Mouse (Mus musculus) mesoderm, embryonic 11.5 days (tissue): Measurements from ENCODE around the gene Tex50.
"Not testable (repeated sequence)": the region's sequence is repeated elsewhere in the genome, so short reads cannot be mapped to it uniquely, and the experiment has no call there.

Experiments used
- DNase-seq: peaks from one replicate; pipeline ENCODE4 v3.0.0-alpha.2; 2012; ENCODE audit warnings: low read depth, low spot score

Tex50 gene

DNA sequence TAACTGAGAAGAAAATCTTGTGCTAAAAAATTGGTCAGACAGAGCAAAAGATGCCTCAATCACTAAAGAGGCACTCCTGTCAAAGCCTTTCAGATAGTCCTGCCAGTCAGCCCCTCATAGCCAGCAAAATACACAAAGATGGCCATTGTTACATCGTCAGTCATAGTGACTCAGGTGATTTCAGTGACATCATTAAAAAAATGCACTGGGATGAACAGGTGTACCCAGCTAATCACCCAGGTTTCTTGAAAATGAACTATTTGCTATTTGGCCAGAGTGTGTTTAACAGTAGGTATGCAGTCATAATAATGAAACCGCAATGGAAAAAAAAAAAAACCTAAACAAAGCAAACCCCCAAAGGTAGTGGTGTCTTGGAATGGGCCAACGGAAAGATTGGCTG is at the start of gene Tex50:
Tex50 (minus strand) TSS at position 101 of the 400 bp plus-strand sequence.
- no peak for DNase-seq

DNA sequence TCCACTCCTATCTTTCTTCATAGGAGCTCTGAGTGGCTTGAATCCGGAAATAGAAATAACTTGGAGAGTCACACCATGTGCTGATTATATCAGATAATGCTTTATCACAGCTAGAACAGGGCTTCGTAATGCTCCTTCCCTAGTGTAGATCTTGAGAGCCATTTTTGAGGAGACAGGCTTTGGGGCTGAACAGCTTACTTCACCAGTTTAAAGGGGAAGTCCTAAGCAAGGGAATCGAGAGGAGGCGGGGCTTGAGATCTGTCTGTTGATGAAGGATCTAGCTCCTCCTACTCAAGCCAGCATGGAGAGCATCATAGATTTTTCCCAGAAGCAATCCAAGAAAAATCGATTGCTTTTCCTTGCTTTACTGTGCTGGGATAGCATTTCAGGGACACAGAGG is 40.7 kb upstream of the Tex50 start:
- DNase-seq = no peak

- not testable (repeated sequence) for DNase-seq
Observed at GRCm38 (mm10) chr1:161196364-161196763, 37.2 kb upstream of the Tex50 start.

GRCm38 (mm10) chr1:161195541-161196351 is 36.6 kb upstream of the Tex50 start:
- DNase-seq = peak; percentile 86

DNA sequence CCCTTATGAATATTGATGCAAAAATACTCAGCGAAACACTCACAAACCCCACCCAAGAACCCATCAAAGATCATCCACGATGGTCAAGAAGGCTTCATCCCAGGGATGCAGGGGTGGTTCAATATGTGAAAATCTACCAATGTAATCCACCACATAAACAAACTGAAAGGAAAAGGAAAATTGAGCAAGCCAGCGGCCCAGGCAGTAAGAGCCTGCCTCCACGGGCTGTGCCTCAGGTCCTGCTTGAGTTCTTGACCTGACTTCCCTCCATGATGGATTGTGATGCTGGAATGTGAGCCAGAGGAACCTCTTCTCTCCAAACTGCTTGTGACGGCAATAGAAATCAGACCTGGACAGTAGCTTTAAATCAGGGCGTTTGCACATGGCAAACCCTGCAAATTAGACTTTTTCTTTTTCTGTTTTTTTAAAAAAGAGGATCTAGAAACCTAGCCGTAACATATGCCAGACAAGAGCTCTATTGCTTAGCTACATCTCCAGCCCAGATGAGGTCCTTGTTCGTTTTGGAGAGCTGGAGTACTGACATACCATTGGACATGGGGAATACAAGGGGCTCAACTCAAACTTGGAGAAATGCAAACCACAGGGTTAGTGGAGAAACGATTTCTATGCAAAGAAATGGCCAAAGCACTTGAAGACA is 31.3 kb upstream of the Tex50 start:
- DNase-seq = no peak

- no peak for DNase-seq
Observed at GRCm38 (mm10) chr1:161185431-161185830, 26.3 kb upstream of the Tex50 start.

- DNase-seq = no peak
Observed at GRCm38 (mm10) chr1:161183677-161184076, 24.6 kb upstream of the Tex50 start.

- DNase-seq = no peak
Observed at GRCm38 (mm10) chr1:161182386-161182785, 23.3 kb upstream of the Tex50 start.

DNA sequence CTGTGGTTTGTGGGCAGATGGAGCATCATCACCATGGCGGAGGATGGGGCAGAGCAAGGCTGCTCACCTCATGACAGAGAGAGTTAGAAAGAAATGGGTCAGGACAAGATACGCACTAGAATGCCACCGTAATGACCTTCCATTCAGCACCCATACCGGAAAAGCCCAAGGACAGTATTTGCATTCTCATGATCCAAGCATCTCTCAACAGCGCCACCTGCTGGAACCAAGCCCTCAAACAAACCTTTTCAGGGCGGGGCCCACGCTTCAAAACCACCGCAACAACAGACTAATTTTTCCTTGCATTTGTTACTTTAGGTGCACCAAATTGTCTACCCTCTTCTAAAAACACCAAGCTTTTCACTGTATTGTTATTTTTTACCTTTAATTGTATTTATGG is 21.6 kb upstream of the Tex50 start:
- DNase-seq = peak; percentile 61

DNA sequence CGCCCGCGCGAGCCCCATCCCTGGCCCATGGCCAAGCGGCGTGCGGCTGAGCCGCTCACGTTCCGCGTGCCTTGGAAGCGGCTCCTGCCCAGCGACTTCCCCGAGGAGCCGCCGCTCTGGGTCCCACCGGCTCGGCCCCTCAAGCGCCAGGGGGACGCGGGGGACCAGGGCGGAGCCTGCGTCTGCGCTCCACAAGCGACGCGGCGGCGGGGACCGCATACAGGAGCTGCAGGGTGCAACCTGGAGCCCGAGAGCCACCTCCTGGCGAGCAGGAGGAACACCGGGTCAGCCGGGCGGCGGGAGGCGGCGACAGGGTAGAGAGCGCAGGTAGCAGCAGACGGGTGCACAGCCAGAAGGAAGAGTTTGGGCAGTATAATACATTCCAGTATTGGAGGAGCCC is 11.5 kb upstream of the Tex50 start:
- DNase-seq = peak; percentile 80

- no peak for DNase-seq
Observed at GRCm38 (mm10) chr1:161160266-161160665, 1.2 kb upstream of the Tex50 start.

GRCm38 (mm10) chr1:161156546-161156945 is 2.6 kb downstream of the Tex50 start:
- DNase-seq = no peak

DNA sequence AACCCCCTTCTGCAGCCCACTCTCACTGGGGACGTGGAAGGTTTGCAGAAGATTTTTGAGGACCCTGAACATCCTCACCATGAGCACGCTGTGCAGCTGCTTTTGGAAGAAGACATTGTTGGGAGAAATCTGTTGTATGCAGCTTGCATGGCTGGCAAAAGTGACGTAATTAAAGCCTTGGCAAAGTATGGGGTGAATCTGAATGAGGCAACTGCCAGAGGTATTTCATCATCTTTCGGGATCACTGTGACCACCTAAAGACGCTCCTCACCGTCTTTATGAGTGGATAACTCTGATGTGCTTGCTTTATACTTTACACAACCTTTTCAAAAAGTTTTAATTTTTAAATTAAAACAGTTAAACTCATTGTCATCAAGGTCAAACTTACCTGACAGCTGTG is 8.0 kb downstream of the Tex50 start:
- no peak for DNase-seq

DNA sequence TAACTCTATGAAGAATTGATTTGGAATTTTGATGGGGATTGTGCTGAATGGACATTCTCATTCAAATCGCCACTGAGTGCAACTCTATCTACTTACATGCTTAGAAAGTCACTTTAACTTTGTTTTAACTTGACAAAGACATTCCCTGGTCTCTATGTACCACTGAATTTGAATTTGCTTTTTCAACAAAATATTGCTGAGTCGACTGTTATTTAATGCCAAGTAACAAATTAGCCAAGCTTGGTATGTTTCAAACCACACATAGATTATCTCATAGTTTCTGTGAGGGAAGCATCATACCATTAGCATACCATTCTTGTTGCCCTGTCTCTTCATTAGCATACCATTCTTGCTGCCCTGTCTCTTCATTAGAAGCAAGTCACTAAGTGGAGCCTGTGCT is 11.2 kb downstream of the Tex50 start:
- no peak for DNase-seq

- not testable (repeated sequence) for DNase-seq
Observed at GRCm38 (mm10) chr1:161145611-161146010, 13.5 kb downstream of the Tex50 start.

GRCm38 (mm10) chr1:161143216-161143615 is 15.9 kb downstream of the Tex50 start:
- DNase-seq = no peak

- peak; percentile 84 for DNase-seq
Observed at GRCm38 (mm10) chr1:161142531-161143159, 16.5 kb downstream of the Tex50 start, which contains the start of gene Ankrd45. TSS of gene Ankrd45 (plus strand) at chr1:161142691.

DNA sequence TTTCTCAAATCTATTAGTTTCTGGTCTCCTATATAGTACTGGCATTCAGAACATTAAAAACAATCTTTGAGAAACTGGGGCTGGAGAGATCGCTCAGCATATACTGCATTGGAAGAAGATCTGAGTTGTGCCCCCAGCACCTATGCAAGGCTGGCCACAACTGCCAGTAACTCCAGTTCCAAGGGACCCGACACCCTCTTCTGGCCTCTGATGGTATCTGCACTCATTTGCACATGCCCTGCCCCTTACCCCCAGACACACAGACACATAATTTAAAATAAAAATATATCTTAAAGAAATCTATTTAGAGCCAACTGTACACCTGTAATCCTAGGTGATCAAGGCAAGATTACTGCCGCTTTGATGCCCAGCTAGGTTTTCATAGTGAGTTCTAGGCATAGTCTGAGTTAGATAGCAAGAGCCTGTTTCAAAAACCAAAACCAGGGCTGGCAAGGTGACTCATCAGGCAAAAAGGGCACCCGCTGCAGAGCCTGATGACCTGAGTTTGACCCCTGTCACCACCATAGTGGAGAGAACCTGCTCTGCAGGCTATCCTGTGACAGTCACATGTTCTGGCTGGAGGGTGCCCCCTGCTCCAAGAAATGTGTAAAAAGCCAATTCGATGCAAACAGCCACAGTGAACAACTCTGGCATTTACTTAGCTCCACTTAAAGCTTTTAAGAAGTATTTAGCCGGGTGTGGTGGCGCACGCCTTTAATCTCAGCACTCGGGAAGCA is 18.9 kb downstream of the Tex50 start:
- no peak for DNase-seq

GRCm38 (mm10) chr1:161139496-161139895 is 19.6 kb downstream of the Tex50 start:
- no peak for DNase-seq

DNA sequence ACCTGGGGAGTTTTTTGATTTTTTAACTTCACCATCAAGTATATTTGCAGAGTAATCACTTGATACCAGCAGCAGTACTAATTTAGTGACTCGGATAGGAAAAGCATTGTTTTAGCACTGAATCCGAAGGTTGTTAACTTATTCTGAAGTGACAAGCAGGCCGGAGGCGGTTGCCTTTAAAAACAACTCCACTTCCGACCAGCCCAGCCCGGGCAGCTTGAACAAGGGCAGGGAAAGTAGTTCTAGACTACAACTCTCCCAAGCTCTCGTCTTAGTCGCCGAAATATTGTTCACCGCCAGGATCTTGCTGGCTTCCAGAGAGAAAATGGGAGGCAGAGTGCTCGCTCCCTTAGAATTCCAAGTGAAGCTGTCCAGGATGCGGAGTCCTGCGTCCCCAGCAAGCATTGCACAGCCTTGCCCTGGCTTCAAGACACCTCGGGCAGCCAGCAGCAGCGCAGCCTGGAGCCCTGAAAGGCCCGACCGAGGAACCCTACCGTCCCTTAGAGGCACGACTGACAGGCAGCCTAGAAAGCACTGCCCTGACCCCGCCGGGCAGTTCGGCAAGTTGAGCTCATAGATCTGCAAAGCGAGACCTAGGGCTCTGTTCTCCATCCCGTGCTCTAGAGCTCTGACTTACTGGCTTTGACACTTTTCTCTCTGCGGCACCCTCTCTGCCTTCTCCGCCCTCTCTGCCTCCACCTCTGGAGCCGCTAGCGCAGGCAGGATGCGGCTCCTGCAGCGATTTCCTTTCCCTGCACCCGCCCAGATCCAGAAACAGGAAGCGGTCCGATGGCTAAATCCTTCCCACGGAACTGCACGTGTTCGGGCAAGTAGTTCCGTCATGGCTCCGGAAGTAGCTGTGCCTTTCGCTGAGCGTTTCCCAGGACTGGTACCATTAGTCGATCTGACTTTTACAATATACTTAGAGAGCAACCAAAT is 28.1 kb downstream of the Tex50 start, which contains the start of gene Klhl20:
Klhl20 (minus strand) TSS at position 786 of the 939 bp plus-strand sequence.
- DNase-seq = peak; percentile 96

GRCm38 (mm10) chr1:161126461-161126860 is 32.7 kb downstream of the Tex50 start:
- no peak for DNase-seq
